ENCODE assay signal across 8 mouse cellular contexts in genomic region chr5:66077416-66077815, GRCm38 (mm10).
DNase-seq lines count a peak whose midpoint lies in the region; ATAC-seq and TF ChIP-seq lines count a peak whose summit lies in the region.

No protein-coding gene starts in this region.

- 0 out of 2 replicates have a peak, but pooled peaks cover 3% of the 10 kb centered on the region for H3K4me1 ChIP-seq in embryonic facial prominence, embryonic 14.5 days (ENCODE audit: control insufficient read depth, insufficient read depth, low read length)
- H3K4me1 ChIP-seq in embryonic facial prominence, embryonic 10.5 days, result peaks cover 16% of the 10 kb centered on the region
- H3K4me1 ChIP-seq in intestine, embryonic 14.5 days (replicated peaks; ENCODE audit: control insufficient read depth, insufficient read depth, low read length), result no peaks in the 10 kb centered on the region
- H3K4me1 ChIP-seq in liver, postnatal 0 days (ENCODE audit: insufficient read depth), result peaks cover 50% of the 10 kb centered on the region

- H3K9ac ChIP-seq in embryonic facial prominence, embryonic 14.5 days (ENCODE audit: low read depth, low read length), result 0 out of 2 replicates have a peak overlapping the region, but pooled peaks have one; percentile 14
- H3K9ac ChIP-seq in intestine, embryonic 14.5 days (ENCODE audit: low read length), result 0 out of 2 replicates have a peak overlapping the region, but pooled peaks have one; percentile 13
- H3K9ac ChIP-seq in liver, postnatal 0 days (replicated peaks), result peak overlapping the region; percentile 31

- no peak overlapping the region for H3K27ac ChIP-seq in embryonic facial prominence, embryonic 14.5 days (replicated peaks; ENCODE audit: low read depth, low read length)
- no peak overlapping the region for H3K27ac ChIP-seq in embryonic facial prominence, embryonic 10.5 days (replicated peaks)
- H3K27ac ChIP-seq in intestine, embryonic 14.5 days (ENCODE audit: low read depth), result peak overlapping the region; percentile 17; the same call in 1 of the 2 replicates
- H3K27ac ChIP-seq in liver, postnatal 0 days (ENCODE audit: low read depth), result peak overlapping the region; percentile 92

- WGBS in embryonic facial prominence, embryonic 14.5 days, result 32% methylated on average over 10 of the region's 10 CpGs
- WGBS in embryonic facial prominence, embryonic 10.5 days, result 46% methylated on average over 10 of the region's 10 CpGs
- WGBS in intestine, embryonic 14.5 days, result 21% methylated on average over 10 of the region's 10 CpGs
- 15% methylated on average over 10 of the region's 10 CpGs for WGBS in liver, postnatal 0 days (ENCODE audit: insufficient replicate concordance)

- no peak overlapping the region for H3K4me2 ChIP-seq in embryonic facial prominence, embryonic 14.5 days (ENCODE audit: low read depth, low read length)
- H3K4me2 ChIP-seq in intestine, embryonic 14.5 days (ENCODE audit: low read length), result peak overlapping the region; percentile 35
- peak overlapping the region; percentile 62 for H3K4me2 ChIP-seq in liver, postnatal 0 days (ENCODE audit: low read depth, low read length)

- TF ChIP-seq EP300 in liver, postnatal 0 days (IDR thresholded peaks at IDR 0.05; ENCODE audit: low read depth), result no peak

- H3K27me3 ChIP-seq in embryonic facial prominence, embryonic 14.5 days (replicated peaks; ENCODE audit: control insufficient read depth, insufficient read depth, low read length), result no peaks in the 10 kb centered on the region
- no peaks in the 10 kb centered on the region for H3K27me3 ChIP-seq in embryonic facial prominence, embryonic 10.5 days (replicated peaks; ENCODE audit: low read depth, poor library complexity, severe bottlenecking)
- no peaks in the 10 kb centered on the region for H3K27me3 ChIP-seq in intestine, embryonic 14.5 days (replicated peaks; ENCODE audit: control insufficient read depth, insufficient read depth, low read length)
- H3K27me3 ChIP-seq in liver, postnatal 0 days (ENCODE audit: insufficient read depth, low read length), result no peaks in the 10 kb centered on the region

- peak; percentile 43 for DNase-seq in embryonic facial prominence, embryonic 14.5 days (ENCODE audit: low spot score)
- no peak for DNase-seq in embryonic facial prominence, embryonic 10.5 days (ENCODE audit: low spot score)
- DNase-seq in fibroblast of lung, adult 2 months (ENCODE audit: low read depth), result peak; percentile 87
- DNase-seq in intestine, embryonic 14.5 days (ENCODE audit: low spot score), result peak; percentile 55
- DNase-seq in liver, postnatal 0 days, result no peak
- DNase-seq in testis, postnatal 10 days (ENCODE audit: low spot score), result peak; percentile 54
- DNase-seq in frontal cortex, postnatal 25 days (ENCODE audit: low spot score in 2 of 2), result no peak
- no peak for DNase-seq in cerebellum, adult 18-20 months

- no peaks in the 10 kb centered on the region for H3K9me3 ChIP-seq in embryonic facial prominence, embryonic 14.5 days (ENCODE audit: control insufficient read depth, low read length)
- no peaks in the 10 kb centered on the region for H3K9me3 ChIP-seq in embryonic facial prominence, embryonic 10.5 days
- no peaks in the 10 kb centered on the region for H3K9me3 ChIP-seq in intestine, embryonic 14.5 days (ENCODE audit: control insufficient read depth, low read length)
- no peaks in the 10 kb centered on the region for H3K9me3 ChIP-seq in liver, postnatal 0 days (ENCODE audit: low read length)

- no peak for TF ChIP-seq CTCF in liver, postnatal 0 days (IDR thresholded peaks at IDR 0.05; ENCODE audit: low read depth)

- H3K4me3 ChIP-seq in embryonic facial prominence, embryonic 14.5 days (ENCODE audit: low read depth, low read length), result no peak overlapping the region
- H3K4me3 ChIP-seq in embryonic facial prominence, embryonic 10.5 days, result no peak overlapping the region
- H3K4me3 ChIP-seq in intestine, embryonic 14.5 days (ENCODE audit: low read depth, low read length), result no peak overlapping the region
- H3K4me3 ChIP-seq in liver, postnatal 0 days (ENCODE audit: low read depth, low read length), result no peak overlapping the region

- H3K36me3 ChIP-seq in embryonic facial prominence, embryonic 14.5 days (ENCODE audit: control insufficient read depth, insufficient read depth, low read length), result no peaks in the 10 kb centered on the region
- no peaks in the 10 kb centered on the region for H3K36me3 ChIP-seq in embryonic facial prominence, embryonic 10.5 days (replicated peaks)
- H3K36me3 ChIP-seq in intestine, embryonic 14.5 days (ENCODE audit: control insufficient read depth, insufficient read depth, low read length), result no peaks in the 10 kb centered on the region
- H3K36me3 ChIP-seq in liver, postnatal 0 days (replicated peaks; ENCODE audit: insufficient read depth, low read length), result no peaks in the 10 kb centered on the region

- no peak for ATAC-seq in embryonic facial prominence, embryonic 14.5 days (ENCODE audit: low read depth)
- ATAC-seq in intestine, embryonic 14.5 days (replicated peaks; ENCODE audit: low FRiP score, low TSS enrichment, low read depth), result no peak
- ATAC-seq in liver, postnatal 0 days, result no peak

Comparison
In these comparisons a context has a peak if more than half of its experiments do, and no peak if none do; other contexts are left out.
1. DNase-seq: peak in embryonic facial prominence, embryonic 14.5 days (single experiment), fibroblast of lung, adult 2 months (single experiment), intestine, embryonic 14.5 days (single experiment) and testis, postnatal 10 days (single experiment); none in embryonic facial prominence, embryonic 10.5 days (single experiment), liver, postnatal 0 days (single experiment), frontal cortex, postnatal 25 days (0 of 2) and cerebellum, adult 18-20 months (0 of 2).
2. H3K27ac ChIP-seq: peak in intestine, embryonic 14.5 days (single experiment) and liver, postnatal 0 days (single experiment); none in embryonic facial prominence, embryonic 14.5 days (single experiment) and embryonic facial prominence, embryonic 10.5 days (single experiment).
3. Peak in every context shown above with its lines, with median percentiles within 50 percentile points of each other: H3K9ac ChIP-seq.